Mouse (Mus musculus) spleen, adult 2 months (tissue): ENCODE results near the gene Rgs5. TPM values are rescaled to one million over a fixed set of nuclear protein-coding genes. Genes with fewer than 3 reads are reported as not detected.

ENCODE experiments used
- DNase-seq, 2 experiments: peaks; one replicate each; pipeline versions ENCODE4 v3.0.0 to v3.0.0-alpha.2; 2012 to 2021; ENCODE audit warnings: low spot score in 2 of 2, low read depth in 1 of 2
- H3K27ac ChIP-seq: fragments of 200-500 bp; 2 replicates; pipeline ENCODE4 v1.5.1; 2012; ENCODE audit warnings: low read length, inconsistent platforms; ENCODE audit not compliant: insufficient read depth
- H3K27me3 ChIP-seq: fragments of 200-500 bp; 2 replicates; pipeline ENCODE4 v1.6.1; 2012; ENCODE audit warnings: mild to moderate bottlenecking, moderate library complexity, low read length, inconsistent platforms; ENCODE audit not compliant: control insufficient read depth, insufficient read depth
- H3K36me3 ChIP-seq: fragments of 200-500 bp; 2 replicates; pipeline ENCODE4 v1.6.1; 2012; ENCODE audit warnings: mild to moderate bottlenecking, low read length, inconsistent platforms; ENCODE audit not compliant: control insufficient read depth, insufficient read depth
- H3K4me1 ChIP-seq: fragments of 200-500 bp; 2 replicates; pipeline ENCODE4 v1.6.1; 2011; ENCODE audit warnings: inconsistent platforms; ENCODE audit not compliant: control insufficient read depth, insufficient read depth, insufficient read length
- H3K4me3 ChIP-seq: fragments of 200-500 bp; 2 replicates; pipeline ENCODE4 v1.5.1; 2011; ENCODE audit warnings: mild to moderate bottlenecking, inconsistent platforms; ENCODE audit not compliant: insufficient read depth, insufficient read length; ENCODE audit errors: extremely low read depth
- CTCF ChIP-seq: fragments of 200-500 bp; IDR thresholded peaks from 2 replicates; pipeline ENCODE4 v1.5.1; 2011; ENCODE audit warnings: mild to moderate bottlenecking, inconsistent platforms; ENCODE audit not compliant: insufficient read depth, insufficient read length, insufficient replicate concordance; ENCODE audit errors: extremely low read depth
- POLR2A ChIP-seq: fragments of 200-500 bp; IDR thresholded peaks from 2 replicates; pipeline ENCODE4 v1.6.1; 2011; ENCODE audit warnings: low read depth, low read length, inconsistent platforms
- whole genome bisulfite sequencing: fragments of 180-500 bp; shearing (Covaris S2); methylation state at CpG from one replicate; pipeline ENCODE4 v1.1.7; 2018; 5-methylcytosine and 5-hydroxymethylcytosine counted together
- polyA plus RNA-seq: library from polyadenylated mRNA; depleted of rRNA; stranded (reverse); fragments of >200 nt; gene quantifications from 2 replicates; pipeline ENCODE4 v1.2.3, GENCODE M21; 2012; rRNA removed

Gene Rgs5
- 0.63 and 0.74 TPM in 2 replicates for polyA plus RNA-seq

DNA sequence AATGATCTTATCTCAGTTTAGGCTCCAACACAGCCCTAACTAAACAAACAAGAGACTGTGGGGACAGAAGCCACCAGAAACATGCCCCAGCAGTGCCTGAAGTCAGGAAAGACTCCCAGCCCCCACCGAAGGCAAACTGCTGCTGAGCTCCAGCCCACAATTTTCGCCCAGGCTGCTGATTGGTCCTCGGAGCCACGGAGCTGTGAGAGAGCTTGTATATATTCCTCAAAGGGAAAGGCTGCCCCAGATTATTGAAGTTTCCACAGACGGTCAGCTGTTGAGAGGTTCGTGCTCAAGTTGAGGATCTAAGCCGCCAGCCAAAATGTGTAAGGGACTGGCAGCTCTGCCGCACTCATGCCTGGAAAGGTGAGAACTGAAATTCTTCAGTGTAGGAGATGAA, at the start of gene Rgs5:
Rgs5 (plus strand) TSS at position 246 of the 400 bp plus-strand sequence.
- DNase-seq: no peak
- no peak for TF ChIP-seq POLR2A
- TF ChIP-seq CTCF: no peak
- Histone ChIP-seq H3K4me1 (no peaks in the 10 kb centered on the region), H3K4me3 (no peak within 1 kb of the TSS), H3K36me3 (no peaks in the 10 kb centered on the region), H3K27me3 (no peaks in the 10 kb centered on the region), H3K27ac (no peak within 1 kb of the TSS)
- WGBS: 10% methylated on average over 8 of the region's 8 CpGs

DNA sequence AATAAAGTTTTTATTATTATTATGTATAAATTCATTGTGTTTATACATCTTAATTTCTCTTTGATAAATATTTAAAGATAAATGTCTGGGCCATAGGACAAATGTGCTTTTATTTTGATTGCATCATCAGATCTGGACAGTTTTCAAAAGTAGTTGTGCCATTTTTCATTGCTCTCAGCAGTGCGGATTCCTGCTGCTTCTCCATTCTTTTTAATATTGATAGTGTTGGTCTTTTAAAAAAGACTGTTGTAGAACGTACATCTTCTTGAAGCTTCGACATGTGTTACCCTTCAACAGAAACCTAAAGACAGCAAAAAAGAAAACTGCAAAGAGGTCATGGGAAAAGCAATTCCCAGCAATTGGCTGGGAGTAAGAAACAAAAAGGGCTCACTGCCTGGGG, 49.1 kb upstream of the Rgs5 start:
- H3K27me3 ChIP-seq: no peaks in the 10 kb centered on the region
- H3K4me3 ChIP-seq: no peak overlapping the region
- TF ChIP-seq POLR2A: no peak
- TF ChIP-seq CTCF: no peak
- no peaks in the 10 kb centered on the region for H3K4me1 ChIP-seq
- no peak for DNase-seq
- WGBS: 80% methylated on average over 3 of the region's 3 CpGs
- no peak overlapping the region for H3K27ac ChIP-seq
- H3K36me3 ChIP-seq: no peaks in the 10 kb centered on the region

- TF ChIP-seq POLR2A (no peak), CTCF (no peak)
- Histone ChIP-seq H3K27me3 (no peaks in the 10 kb centered on the region), H3K4me3 (no peak overlapping the region), H3K36me3 (no peaks in the 10 kb centered on the region), H3K4me1 (no peaks in the 10 kb centered on the region), H3K27ac (no peak overlapping the region)
- no peak for DNase-seq
- WGBS: 86% methylated on average over 7 of the region's 7 CpGs
These were observed 25.6 kb upstream of the Rgs5 start for GRCm38 (mm10) chr1:169629738-169630137.

- DNase-seq: no peak
- H3K27ac ChIP-seq: no peak overlapping the region
- H3K4me1 ChIP-seq: no peaks in the 10 kb centered on the region
- no peaks in the 10 kb centered on the region for H3K36me3 ChIP-seq
- no peak overlapping the region for H3K4me3 ChIP-seq
- TF ChIP-seq POLR2A: no peak
- no peak for TF ChIP-seq CTCF
- no peaks in the 10 kb centered on the region for H3K27me3 ChIP-seq
- WGBS: 76% methylated on average over 14 of the region's 14 CpGs
These were observed 18.0 kb upstream of the Rgs5 start for GRCm38 (mm10) chr1:169637251-169637750.

GRCm38 (mm10) chr1:169644884-169645653, 10.2 kb upstream of the Rgs5 start:
- no peaks in the 10 kb centered on the region for H3K36me3 ChIP-seq
- no peak for TF ChIP-seq CTCF
- no peak overlapping the region for H3K4me3 ChIP-seq
- H3K4me1 ChIP-seq: no peaks in the 10 kb centered on the region
- WGBS: 73% methylated on average over 7 of the region's 7 CpGs
- H3K27me3 ChIP-seq: no peaks in the 10 kb centered on the region
- H3K27ac ChIP-seq: no peak overlapping the region
- DNase-seq: no peak

DNA sequence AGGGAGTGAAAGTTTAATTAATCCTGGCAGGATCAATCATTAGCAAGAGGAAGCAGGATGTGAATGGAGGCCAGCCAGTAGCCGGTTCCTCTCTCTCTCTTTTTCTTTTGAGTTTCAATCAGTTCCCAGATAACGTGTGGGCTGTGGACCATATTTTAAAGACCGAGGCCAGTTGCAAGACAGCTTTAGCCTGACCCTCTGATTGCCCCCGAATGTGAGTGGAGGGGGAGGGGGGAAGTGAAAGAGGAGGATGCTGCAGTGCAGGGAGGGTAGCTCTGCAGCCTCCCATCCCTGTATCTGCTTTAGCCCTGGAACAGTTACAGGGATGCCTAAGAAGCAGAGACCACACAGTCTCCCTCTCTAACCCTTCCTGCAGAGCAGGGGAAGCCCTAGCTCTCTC, 4.2 kb downstream of the Rgs5 start:
- Histone ChIP-seq H3K27ac (no peak overlapping the region), H3K4me3 (no peak overlapping the region), H3K4me1 (no peaks in the 10 kb centered on the region), H3K36me3 (no peaks in the 10 kb centered on the region), H3K27me3 (no peaks in the 10 kb centered on the region)
- TF ChIP-seq CTCF: no peak
- TF ChIP-seq POLR2A: no peak
- no peak for DNase-seq
- 8% methylated on average over 4 of the region's 4 CpGs for WGBS

GRCm38 (mm10) chr1:169667328-169667727, 12.0 kb downstream of the Rgs5 start:
- H3K27ac ChIP-seq: no peak overlapping the region

More at GRCm38 (mm10) chr1:169667328-169667727, 12.0 kb downstream of the Rgs5 start:
- Histone ChIP-seq H3K4me1 (no peaks in the 10 kb centered on the region), H3K4me3 (no peak overlapping the region), H3K27me3 (no peaks in the 10 kb centered on the region), H3K36me3 (no peaks in the 10 kb centered on the region)
- TF ChIP-seq POLR2A (no peak), CTCF (no peak)
- WGBS: 73% methylated on average over 4 of the region's 4 CpGs
- no peak for DNase-seq
